Mouse (Mus musculus): ENCODE results near the gene Fbxw10. TPM values are rescaled to one million over a fixed set of nuclear protein-coding genes. Genes with fewer than 3 reads are reported as not detected.
A peak's percentile ranks its signal among the peaks of the same experiment; 100 is the strongest.

Fbxw10 gene
- polyA plus RNA-seq, 1 experiment from 2014 or later = 0.17 TPM

DNA sequence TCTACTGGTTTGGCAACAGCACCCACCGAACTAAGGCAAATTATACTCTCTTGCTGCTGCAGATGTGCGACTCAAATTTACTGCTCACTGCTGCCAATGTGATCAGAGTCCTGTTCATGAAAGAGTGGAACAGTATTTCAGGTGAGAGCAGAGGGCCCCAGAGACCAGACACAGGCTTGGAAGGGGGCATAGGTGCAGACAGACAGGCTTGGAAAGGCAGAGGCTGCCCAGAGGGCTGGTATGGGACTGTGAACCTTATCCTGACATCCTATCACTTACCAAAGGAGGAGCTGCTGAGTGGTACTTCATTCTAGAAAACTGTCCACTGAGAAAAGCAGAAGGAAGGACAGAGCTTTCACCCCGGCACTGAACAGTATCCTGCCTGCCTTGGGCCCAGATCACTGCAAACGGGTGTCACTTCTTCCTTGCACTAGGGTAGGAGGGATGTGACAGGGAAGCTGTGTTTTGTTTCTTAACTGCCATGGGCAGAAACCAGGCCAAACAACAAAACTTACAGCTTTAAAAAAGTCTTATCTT lies 854 bp downstream of the Fbxw10 start:
- H3K4me3 ChIP-seq = no peak overlapping the region
- H3K9ac ChIP-seq = no peak overlapping the region
- no peak for ATAC-seq
- H3K36me3 ChIP-seq = no peaks in the 10 kb centered on the region
- 50% methylated on average over 4 of the region's 4 CpGs for WGBS (ENCODE audit: insufficient replicate concordance)
- no peaks in the 10 kb centered on the region for H3K27me3 ChIP-seq (replicated peaks)
- no peaks in the 10 kb centered on the region for H3K9me3 ChIP-seq (replicated peaks)
- H3K27ac ChIP-seq = no peak overlapping the region
- H3K4me1 ChIP-seq = peaks cover 14% of the 10 kb centered on the region
- no peak overlapping the region for H3K4me2 ChIP-seq

- H3K36me3 ChIP-seq = no peaks in the 10 kb centered on the region
- ATAC-seq = no peak
- H3K9ac ChIP-seq = no peak overlapping the region
- no peak overlapping the region for H3K27ac ChIP-seq
- WGBS (ENCODE audit: insufficient replicate concordance) = 51% methylated on average over 2 of the region's 2 CpGs
- no peaks in the 10 kb centered on the region for H3K27me3 ChIP-seq (replicated peaks)
- no peaks in the 10 kb centered on the region for H3K9me3 ChIP-seq (replicated peaks)
- H3K4me2 ChIP-seq = no peak overlapping the region
- H3K4me3 ChIP-seq = no peak overlapping the region
- H3K4me1 ChIP-seq = peaks cover 20% of the 10 kb centered on the region
These were observed 1.4 kb downstream of the Fbxw10 start for GRCm38 (mm10) chr11:62848301-62848700.

DNA sequence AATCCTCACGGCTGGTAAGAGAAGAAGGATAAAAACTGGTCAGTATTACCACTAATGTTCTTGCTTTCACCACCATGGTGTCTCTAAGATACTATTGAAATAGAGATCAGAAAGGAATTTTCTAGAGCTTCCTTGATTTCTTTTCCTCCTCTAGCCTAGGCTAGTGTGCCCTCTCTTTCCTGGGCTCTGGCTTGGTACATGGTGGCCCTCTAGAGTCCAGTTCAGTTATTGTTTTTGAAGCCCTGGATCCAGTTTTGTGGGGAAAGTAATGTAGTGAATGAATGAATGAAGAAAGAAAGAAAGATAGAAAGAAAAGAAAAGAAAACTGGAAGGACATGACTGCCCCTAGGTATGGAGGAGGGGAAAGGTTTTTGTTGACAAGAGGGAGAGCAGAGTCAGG lies 4.3 kb downstream of the Fbxw10 start:
- 67% methylated on average over 1 of the region's 1 CpGs for WGBS (ENCODE audit: insufficient replicate concordance)
- no peak overlapping the region for H3K27ac ChIP-seq
- no peak overlapping the region for H3K9ac ChIP-seq
- no peaks in the 10 kb centered on the region for H3K36me3 ChIP-seq
- H3K9me3 ChIP-seq (replicated peaks) = no peaks in the 10 kb centered on the region
- ATAC-seq = no peak
- H3K4me2 ChIP-seq = no peak overlapping the region
- no peak overlapping the region for H3K4me3 ChIP-seq
- H3K4me1 ChIP-seq = peaks cover 30% of the 10 kb centered on the region
- H3K27me3 ChIP-seq (replicated peaks) = no peaks in the 10 kb centered on the region

- Histone ChIP-seq H3K4me1 (peaks cover 17% of the 10 kb centered on the region), H3K9ac (no peak overlapping the region), H3K27me3 (replicated peaks) (no peaks in the 10 kb centered on the region), H3K4me3 (no peak overlapping the region), H3K36me3 (no peaks in the 10 kb centered on the region), H3K4me2 (peak overlapping the region; percentile 36), H3K27ac (no peak overlapping the region), H3K9me3 (replicated peaks) (no peaks in the 10 kb centered on the region)
- peak; percentile 92 for ATAC-seq
- WGBS (ENCODE audit: insufficient replicate concordance) = 53% methylated on average over 6 of the region's 6 CpGs
These were observed 6.5 kb downstream of the Fbxw10 start for GRCm38 (mm10) chr11:62853334-62853733.

DNA sequence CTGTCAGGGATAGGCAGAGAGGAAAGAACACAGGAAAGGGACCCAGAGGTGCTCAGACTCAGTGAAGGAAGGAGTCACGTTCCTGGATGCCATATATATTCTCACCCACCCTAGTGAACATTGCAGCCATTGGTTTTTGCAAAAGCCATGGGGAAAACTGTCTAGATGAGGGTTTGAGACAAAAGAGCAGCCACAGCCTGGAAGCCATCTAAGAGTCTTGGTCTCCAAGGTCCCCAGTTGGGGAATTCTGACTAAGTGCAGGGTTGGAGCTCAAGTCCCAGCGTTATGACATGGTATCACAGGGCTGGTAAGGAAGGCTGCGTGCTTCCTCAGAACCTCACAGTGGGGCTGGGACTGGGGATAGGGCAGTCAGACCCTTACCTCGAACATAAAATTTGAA lies 18.7 kb downstream of the Fbxw10 start:
- Histone ChIP-seq H3K4me1 (peaks cover 4% of the 10 kb centered on the region; the same call in 1 of the 2 replicates), H3K36me3 (no peaks in the 10 kb centered on the region), H3K27me3 (replicated peaks) (peaks cover 11% of the 10 kb centered on the region), H3K9ac (no peak overlapping the region), H3K9me3 (replicated peaks) (no peaks in the 10 kb centered on the region), H3K4me2 (no peak overlapping the region), H3K27ac (no peak overlapping the region), H3K4me3 (no peak overlapping the region)
- 58% methylated on average over 4 of the region's 4 CpGs for WGBS (ENCODE audit: insufficient replicate concordance)
- no peak for ATAC-seq

DNA sequence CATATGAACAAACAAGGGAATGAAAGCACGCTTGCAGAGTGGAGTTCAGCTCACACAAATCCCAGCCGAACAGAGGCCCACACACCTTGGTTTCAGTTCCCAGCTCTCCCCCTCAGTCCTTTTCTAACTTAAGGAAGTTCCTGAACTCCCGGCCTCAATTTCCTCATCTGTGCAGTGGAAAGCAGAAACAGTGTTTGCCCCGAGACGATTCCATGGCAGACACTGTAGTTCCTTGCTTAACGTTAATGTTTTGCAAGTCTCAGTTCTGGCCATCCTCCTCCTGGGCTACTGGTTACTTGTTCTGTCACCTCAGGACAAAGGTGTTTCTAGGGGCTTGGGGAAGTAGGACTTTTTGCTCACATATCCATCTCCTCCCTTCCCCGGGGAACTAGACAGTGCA lies 19.8 kb downstream of the Fbxw10 start:
- H3K4me3 ChIP-seq = no peak overlapping the region
- H3K9ac ChIP-seq = no peak overlapping the region
- no peaks in the 10 kb centered on the region for H3K36me3 ChIP-seq
- no peak for ATAC-seq
- 55% methylated on average over 7 of the region's 7 CpGs for WGBS (ENCODE audit: insufficient replicate concordance)
- H3K27me3 ChIP-seq (replicated peaks) = peaks cover 11% of the 10 kb centered on the region
- H3K9me3 ChIP-seq (replicated peaks) = no peaks in the 10 kb centered on the region
- H3K4me1 ChIP-seq = peaks cover 4% of the 10 kb centered on the region; the same call in 1 of the 2 replicates
- no peak overlapping the region for H3K4me2 ChIP-seq
- H3K27ac ChIP-seq = no peak overlapping the region

DNA sequence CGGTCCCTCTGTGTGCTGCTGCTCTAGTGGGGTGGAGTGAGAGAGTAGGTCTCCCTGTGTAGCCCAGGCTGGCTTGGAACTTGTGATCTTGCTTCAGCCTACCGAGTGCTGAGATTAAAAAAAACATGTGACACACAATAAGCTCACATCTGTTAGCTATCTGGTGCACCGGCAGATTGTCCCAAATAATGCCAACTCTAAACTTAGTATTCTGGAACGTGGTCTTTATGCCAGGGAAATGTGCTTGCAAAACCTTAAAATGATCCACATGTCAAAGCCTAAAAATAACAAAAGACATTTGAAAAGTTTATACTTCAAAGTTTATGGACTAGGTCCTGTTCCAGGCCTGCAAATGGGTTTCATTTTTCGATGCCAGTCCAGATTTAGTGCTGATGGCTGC lies 22.3 kb downstream of the Fbxw10 start:
- no peaks in the 10 kb centered on the region for H3K9me3 ChIP-seq (replicated peaks)
- 72% methylated on average over 5 of the region's 5 CpGs for WGBS (ENCODE audit: insufficient replicate concordance)

DNA sequence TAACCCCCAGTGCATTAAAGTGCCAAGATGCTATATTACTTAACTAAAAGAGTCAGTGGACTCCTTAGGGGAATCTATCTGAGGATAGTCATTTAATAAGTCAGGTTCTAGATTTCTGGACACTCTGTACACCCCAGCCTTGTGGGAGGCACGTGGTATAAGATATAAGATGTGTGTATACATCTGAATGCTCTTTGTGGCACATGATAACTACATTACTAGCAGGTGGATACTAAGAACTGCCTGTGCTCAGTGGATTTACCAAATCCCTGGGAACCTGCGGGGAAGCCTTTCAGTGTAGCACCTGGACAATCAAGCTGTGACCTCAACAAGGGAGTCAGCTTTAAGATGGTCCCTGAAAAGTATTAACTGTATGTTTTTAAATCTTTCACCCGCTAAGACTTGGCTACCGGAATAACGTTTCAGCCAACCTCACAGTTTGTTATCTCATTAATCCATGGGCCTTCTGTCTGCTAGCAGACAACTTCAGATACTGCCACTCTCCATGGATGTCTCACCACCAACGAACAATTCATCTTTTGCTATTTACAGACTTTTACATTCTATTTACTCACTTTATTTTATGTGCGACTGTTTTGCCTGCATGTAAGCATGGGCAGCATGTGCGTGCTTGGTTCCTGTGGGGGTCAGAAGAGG lies 23.0 kb downstream of the Fbxw10 start:
- Histone ChIP-seq H3K4me2 (no peak overlapping the region), H3K4me1 (peaks cover 4% of the 10 kb centered on the region; the same call in 1 of the 2 replicates), H3K27me3 (replicated peaks) (peaks cover 14% of the 10 kb centered on the region), H3K36me3 (no peaks in the 10 kb centered on the region), H3K27ac (no peak overlapping the region), H3K9ac (no peak overlapping the region), H3K9me3 (replicated peaks) (no peaks in the 10 kb centered on the region), H3K4me3 (no peak overlapping the region)
- WGBS (ENCODE audit: insufficient replicate concordance) = 52% methylated on average over 8 of the region's 8 CpGs
- no peak; the same call in 1 of the 2 replicates for ATAC-seq

More for the DNA sequence above, 22.3 kb downstream of the Fbxw10 start:
- no peak for ATAC-seq
- Histone ChIP-seq H3K4me2 (no peak overlapping the region), H3K4me3 (no peak overlapping the region), H3K36me3 (no peaks in the 10 kb centered on the region), H3K27ac (no peak overlapping the region), H3K4me1 (peaks cover 4% of the 10 kb centered on the region; the same call in 1 of the 2 replicates), H3K9ac (no peak overlapping the region), H3K27me3 (replicated peaks) (peaks cover 17% of the 10 kb centered on the region)

GRCm38 (mm10) chr11:62873479-62873878 lies 26.6 kb downstream of the Fbxw10 start:
- 65% methylated on average over 9 of the region's 9 CpGs for WGBS (ENCODE audit: insufficient replicate concordance)
- Histone ChIP-seq H3K27me3 (replicated peaks) (peaks cover 6% of the 10 kb centered on the region), H3K9me3 (replicated peaks) (no peaks in the 10 kb centered on the region), H3K4me3 (no peak overlapping the region), H3K4me1 (peaks cover 4% of the 10 kb centered on the region; the same call in 1 of the 2 replicates), H3K4me2 (no peak overlapping the region), H3K27ac (no peak overlapping the region), H3K36me3 (no peaks in the 10 kb centered on the region), H3K9ac (no peak overlapping the region)
- ATAC-seq = no peak

DNA sequence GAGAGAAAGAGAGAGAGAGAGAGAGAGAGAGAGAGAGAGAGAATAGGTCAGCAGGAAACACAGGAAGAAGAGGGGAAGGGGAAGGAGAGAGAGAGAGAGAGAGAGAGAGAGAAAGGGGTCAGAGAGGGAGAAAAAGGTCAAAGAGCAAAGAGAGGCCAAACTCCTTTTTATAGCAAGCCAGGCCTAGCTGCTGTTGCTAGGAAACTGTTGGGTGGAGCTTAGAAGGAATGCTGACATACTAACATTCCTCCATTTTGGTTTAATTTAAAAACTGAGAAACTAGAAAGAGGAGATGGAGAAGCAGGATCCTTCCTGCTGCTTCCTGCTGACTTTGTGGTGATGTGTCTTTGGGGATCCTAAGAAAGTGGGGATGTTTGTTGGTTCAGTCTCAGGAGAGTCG lies 28.8 kb downstream of the Fbxw10 start:
- no peak overlapping the region for H3K27ac ChIP-seq
- H3K4me1 ChIP-seq = peaks cover 12% of the 10 kb centered on the region
- ATAC-seq = no peak
- no peaks in the 10 kb centered on the region for H3K9me3 ChIP-seq (replicated peaks)
- no peaks in the 10 kb centered on the region for H3K36me3 ChIP-seq
- peaks cover 6% of the 10 kb centered on the region for H3K27me3 ChIP-seq (replicated peaks)
- 76% methylated on average over 1 of the region's 1 CpGs for WGBS (ENCODE audit: insufficient replicate concordance)
- H3K4me3 ChIP-seq = no peak overlapping the region
- H3K4me2 ChIP-seq = no peak overlapping the region
- H3K9ac ChIP-seq = no peak overlapping the region

GRCm38 (mm10) chr11:62876445-62876844 lies 29.6 kb downstream of the Fbxw10 start:
- peaks cover 6% of the 10 kb centered on the region for H3K27me3 ChIP-seq (replicated peaks)

DNA sequence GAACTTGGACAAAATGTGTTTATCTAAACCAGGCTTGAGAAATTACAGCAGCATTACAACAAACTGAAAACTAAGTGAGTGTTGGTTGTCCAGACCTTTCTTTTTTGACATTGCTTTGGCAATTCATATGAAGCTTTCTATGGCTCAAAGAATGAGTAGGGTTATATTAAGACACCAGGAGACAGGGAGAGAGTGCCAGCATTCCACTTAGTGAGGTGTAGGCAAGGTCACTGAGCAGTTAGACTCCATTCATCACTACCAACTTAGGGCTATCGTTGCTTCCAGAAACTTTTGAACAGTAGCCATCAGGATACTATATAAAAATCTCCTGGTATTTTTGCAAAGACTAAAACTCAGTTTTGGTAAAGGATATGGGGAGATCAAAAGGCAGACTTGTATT lies 30.5 kb downstream of the Fbxw10 start:
- Histone ChIP-seq H3K9me3 (replicated peaks) (no peaks in the 10 kb centered on the region), H3K27me3 (replicated peaks) (peaks cover 6% of the 10 kb centered on the region), H3K4me2 (no peak overlapping the region), H3K9ac (no peak overlapping the region), H3K27ac (no peak overlapping the region), H3K4me1 (peaks cover 14% of the 10 kb centered on the region), H3K4me3 (no peak overlapping the region), H3K36me3 (peaks cover 4% of the 10 kb centered on the region)
- ATAC-seq = no peak
- 81% methylated on average over 1 of the region's 1 CpGs for whole genome bisulfite sequencing (ENCODE audit: insufficient replicate concordance)

More at GRCm38 (mm10) chr11:62876445-62876844, 29.6 kb downstream of the Fbxw10 start:
- Histone ChIP-seq H3K4me1 (peaks cover 14% of the 10 kb centered on the region), H3K9me3 (replicated peaks) (no peaks in the 10 kb centered on the region), H3K36me3 (no peaks in the 10 kb centered on the region), H3K4me2 (no peak overlapping the region), H3K9ac (no peak overlapping the region), H3K27ac (no peak overlapping the region), H3K4me3 (no peak overlapping the region)
- no peak for ATAC-seq
- 63% methylated on average over 4 of the region's 4 CpGs for WGBS (ENCODE audit: insufficient replicate concordance)
